Mouse (Mus musculus) lung, adult 2 months (tissue): ENCODE results near the gene Zim1.

Experiments
- CTCF ChIP-seq: fragments of 200-500 bp; IDR thresholded peaks from 2 replicates; pipeline ENCODE4 v1.5.1; 2011; ENCODE audit warnings: mild to moderate bottlenecking, low read length, control low read depth; ENCODE audit not compliant: insufficient read depth
- POLR2A ChIP-seq: fragments of 200-500 bp; IDR thresholded peaks from 2 replicates; pipeline ENCODE4 v1.6.1; 2011; ENCODE audit warnings: low read depth, mild to moderate bottlenecking, control low read depth, low read length, borderline replicate concordance; ENCODE audit errors: extremely low read depth

DNA sequence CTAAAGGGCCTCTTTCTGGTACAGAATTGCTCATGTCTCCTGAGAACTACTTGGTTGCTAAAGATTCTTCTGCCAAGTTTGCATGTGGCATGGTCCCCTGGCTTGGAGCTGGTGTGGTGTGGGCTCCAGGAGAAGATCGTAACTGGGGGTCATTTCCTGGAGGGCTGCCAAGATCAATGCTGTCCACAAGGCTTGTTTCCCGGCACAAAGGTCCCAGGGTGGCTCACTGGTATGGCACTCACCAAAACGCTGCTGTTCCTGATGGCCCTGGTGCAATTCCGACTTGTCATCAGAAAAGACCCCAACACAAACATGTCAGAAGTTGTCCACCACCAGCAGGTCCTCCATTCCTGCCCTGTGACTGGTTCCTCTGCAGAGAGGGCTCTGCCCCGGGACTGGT is 44.1 kb downstream of the Zim1 start:
- no peak for TF ChIP-seq CTCF
- no peak for TF ChIP-seq POLR2A
